Mouse (Mus musculus): ENCODE data around the gene Prkg1.

- TF ChIP-seq CTCF (IDR thresholded peaks at IDR 0.05; ENCODE audit: extremely low read depth, insufficient read depth, low read length) = no peak
- no peak for TF ChIP-seq POLR2A (IDR thresholded peaks at IDR 0.05; ENCODE audit: extremely low read depth, insufficient read depth, low read length)
These were observed 938.7 kb downstream of the Prkg1 start for GRCm38 (mm10) chr19:30826106-30826505.
